Mouse (Mus musculus) stomach, embryonic 14.5 days (tissue): ENCODE data around the gene Hadh. TPM values are rescaled to one million over a fixed set of nuclear protein-coding genes. Genes with fewer than 3 reads are reported as not detected.
A peak's percentile ranks its signal among the peaks of the same experiment; 100 is the strongest.

Experiments
- ATAC-seq: fragments of 200-750 bp; cut with Nextera tagmentation; 2 replicates; pipeline ENCODE4 v1.8.0; 2017; ENCODE audit warnings: low read depth, moderate TSS enrichment; ENCODE audit not compliant: insufficient number of reproducible peaks, insufficient read depth, low FRiP score
- H3K27ac ChIP-seq: fragments of 300-500 bp; sonication (generic); 2 replicates; pipeline ENCODE4 v1.5.1; 2014; ENCODE audit warnings: mild to moderate bottlenecking, low read length, moderate library complexity, mixed read lengths
- H3K27me3 ChIP-seq: fragments of 300-500 bp; sonication (generic); 2 replicates; pipeline ENCODE4 v1.6.1; 2014; ENCODE audit warnings: low read length, control low read depth, mixed read lengths; ENCODE audit not compliant: control insufficient read depth, insufficient read depth
- H3K36me3 ChIP-seq: fragments of 300-500 bp; sonication (generic); 2 replicates; pipeline ENCODE4 v1.6.1; 2014; ENCODE audit warnings: mild to moderate bottlenecking, control low read depth, low read length, moderate library complexity, mixed read lengths; ENCODE audit not compliant: control insufficient read depth, insufficient read depth
- H3K4me1 ChIP-seq: fragments of 300-500 bp; sonication (generic); 2 replicates; pipeline ENCODE4 v1.6.1; 2014; ENCODE audit warnings: low read length, control low read depth, mixed read lengths; ENCODE audit not compliant: control insufficient read depth, insufficient read depth
- H3K4me2 ChIP-seq: fragments of 300-500 bp; sonication (generic); replicated peaks from 2 replicates; pipeline ENCODE4 v1.6.1; 2014; ENCODE audit warnings: low read depth, low read length, control low read depth
- H3K4me3 ChIP-seq: fragments of 300-500 bp; sonication (generic); 2 replicates; pipeline ENCODE4 v1.5.1; 2014; ENCODE audit warnings: low read depth, low read length, control low read depth
- H3K9ac ChIP-seq: fragments of 300-500 bp; sonication (generic); replicated peaks from 2 replicates; pipeline ENCODE4 v1.6.1; 2014; ENCODE audit warnings: low read depth, mild to moderate bottlenecking, control low read depth, low read length, moderate library complexity, mixed read lengths
- H3K9me3 ChIP-seq: fragments of 300-500 bp; sonication (generic); 2 replicates; pipeline ENCODE4 v1.6.1; 2016; ENCODE audit warnings: low read depth, low read length, control low read depth; ENCODE audit not compliant: control insufficient read depth
- WGBS: fragments of 180-500 bp; shearing (Covaris S2); extraction: QIAGEN DNeasy Blood & Tissue Kit; methylation state at CpG from one replicate; pipeline ENCODE4 v1.1.7; 2014; 5-methylcytosine and 5-hydroxymethylcytosine counted together
- polyA plus RNA-seq: library from polyadenylated mRNA; unstranded; fragments of >200 nt; fragmentation: Nextera tagmentation; extraction: Ambion mirVana; gene quantifications from 2 replicates; pipeline ENCODE4 v1.2.1, GENCODE M21; 2014

Hadh gene
- polyA plus RNA-seq, 1 experiment from 2014 or later: 139 TPM

DNA sequence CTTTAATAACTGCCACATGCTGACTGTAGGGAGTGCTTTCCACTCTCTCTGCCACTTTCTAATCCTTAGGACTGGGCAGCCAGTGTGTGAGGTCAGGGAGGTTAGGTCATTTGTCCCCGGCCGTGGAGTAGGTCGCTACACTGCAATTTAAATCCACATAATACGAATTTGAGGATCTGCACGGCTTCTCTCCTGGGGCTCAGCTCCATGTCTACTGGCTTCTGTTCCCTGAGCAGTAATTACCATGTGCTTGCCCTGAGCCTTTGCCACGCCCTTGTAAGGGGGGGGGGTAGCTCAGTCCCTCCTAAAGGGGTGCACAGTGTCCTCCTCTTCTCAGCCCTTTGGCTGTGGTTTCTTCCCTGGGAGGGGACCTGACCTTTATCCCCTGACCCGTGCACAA lies 69.6 kb downstream of the Hadh start:
- H3K27me3 ChIP-seq: no peaks in the 10 kb centered on the region
- H3K27ac ChIP-seq: no peak overlapping the region
- WGBS: 65% methylated on average over 7 of the region's 7 CpGs
- no peak overlapping the region for H3K9ac ChIP-seq
- no peak for ATAC-seq
- H3K4me3 ChIP-seq: no peak overlapping the region
- H3K36me3 ChIP-seq: no peaks in the 10 kb centered on the region
- no peaks in the 10 kb centered on the region for H3K9me3 ChIP-seq
- no peaks in the 10 kb centered on the region for H3K4me1 ChIP-seq
- H3K4me2 ChIP-seq: no peak overlapping the region

DNA sequence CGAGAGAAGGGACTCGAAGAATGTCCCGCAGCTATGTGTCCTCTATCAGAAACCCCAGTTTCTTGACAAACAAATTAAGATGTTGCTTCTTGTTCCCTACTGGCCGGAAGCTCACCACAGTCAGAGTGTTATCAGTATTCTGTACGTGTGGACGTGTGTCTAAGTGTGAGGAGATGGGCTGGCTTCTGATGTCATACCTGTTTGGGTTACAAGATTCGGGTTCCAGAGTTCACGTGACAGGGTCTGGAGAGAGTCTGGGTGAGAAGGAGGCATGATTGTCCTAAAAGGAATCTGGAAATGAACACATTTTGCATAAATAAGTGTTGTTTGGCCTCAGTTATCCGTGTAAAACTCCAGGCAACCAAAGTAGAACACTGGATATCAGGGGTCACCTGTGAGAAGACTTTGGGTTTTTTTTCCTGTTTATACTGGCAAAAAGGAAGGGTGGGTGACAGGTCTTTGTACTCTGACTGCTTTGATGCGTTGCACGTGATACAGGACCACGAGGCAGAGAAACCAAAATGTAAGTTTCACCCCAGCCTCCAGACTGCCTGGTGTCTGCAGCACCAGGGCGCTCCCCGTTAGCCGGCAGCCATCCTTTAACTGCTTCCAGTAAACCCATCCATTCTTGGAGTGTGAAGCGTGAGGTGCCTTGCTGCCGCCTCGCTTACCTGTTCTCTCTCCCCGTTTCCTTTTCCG lies 72.2 kb downstream of the Hadh start:
- Histone ChIP-seq H3K9me3 (no peaks in the 10 kb centered on the region), H3K4me1 (no peaks in the 10 kb centered on the region), H3K4me2 (no peak overlapping the region), H3K9ac (no peak overlapping the region), H3K27ac (no peak overlapping the region), H3K36me3 (no peaks in the 10 kb centered on the region), H3K27me3 (no peaks in the 10 kb centered on the region), H3K4me3 (no peak overlapping the region)
- WGBS: 76% methylated on average over 20 of the region's 20 CpGs
- no peak for ATAC-seq

DNA sequence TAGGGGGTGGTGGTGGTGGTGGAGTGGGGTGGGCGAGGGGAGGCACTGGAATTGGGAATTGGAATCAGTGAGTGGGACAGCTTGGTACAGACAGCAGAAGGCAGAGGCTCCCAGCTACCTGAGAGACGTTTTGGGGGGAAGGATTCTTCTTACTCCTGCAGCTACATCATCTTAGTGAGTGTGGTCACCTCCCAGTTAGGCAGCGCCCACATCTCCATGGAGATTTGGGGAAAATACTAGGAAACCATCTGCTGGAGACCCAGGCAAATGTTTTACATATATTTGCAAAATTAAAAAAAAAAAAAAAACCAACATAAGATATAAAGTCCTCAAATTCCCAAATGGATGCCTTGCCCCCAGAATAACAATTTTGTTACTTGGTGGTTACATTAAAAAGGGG lies 72.9 kb downstream of the Hadh start:
- Histone ChIP-seq H3K36me3 (no peaks in the 10 kb centered on the region), H3K9ac (no peak overlapping the region), H3K27ac (no peak overlapping the region), H3K9me3 (no peaks in the 10 kb centered on the region), H3K4me3 (no peak overlapping the region), H3K4me2 (no peak overlapping the region), H3K27me3 (no peaks in the 10 kb centered on the region), H3K4me1 (no peaks in the 10 kb centered on the region)
- no peak for ATAC-seq
- 81% methylated on average over 3 of the region's 3 CpGs for WGBS

- 80% methylated on average over 8 of the region's 8 CpGs for WGBS
- no peaks in the 10 kb centered on the region for H3K27me3 ChIP-seq
- no peak overlapping the region for H3K4me3 ChIP-seq
- H3K9ac ChIP-seq: no peak overlapping the region
- no peak for ATAC-seq
- no peaks in the 10 kb centered on the region for H3K4me1 ChIP-seq
- H3K4me2 ChIP-seq: no peak overlapping the region
- no peaks in the 10 kb centered on the region for H3K9me3 ChIP-seq
- H3K36me3 ChIP-seq: no peaks in the 10 kb centered on the region
- no peak overlapping the region for H3K27ac ChIP-seq
Measured at GRCm38 (mm10) chr3:131196507-131197019, 75.3 kb downstream of the Hadh start.

DNA sequence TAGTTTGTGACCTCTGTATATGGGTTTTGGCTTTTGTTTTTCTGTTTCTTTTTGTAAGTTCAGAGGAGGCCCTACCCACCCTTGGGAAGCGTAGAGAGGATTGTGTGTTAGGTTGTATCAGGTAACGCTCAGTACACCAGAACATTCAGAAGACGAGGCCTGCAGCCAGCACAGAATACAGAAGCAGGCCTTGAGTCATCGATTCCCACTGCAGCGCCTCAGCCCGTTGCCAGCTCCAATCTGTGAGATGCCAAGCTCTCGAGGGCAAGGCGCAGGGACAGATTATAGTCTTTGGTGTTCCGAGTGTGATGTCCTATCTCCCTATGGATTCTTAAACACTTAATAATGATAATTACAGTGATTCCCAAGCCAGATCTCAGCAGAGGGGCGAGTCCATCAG lies 75.9 kb downstream of the Hadh start:
- H3K4me2 ChIP-seq: no peak overlapping the region
- H3K4me3 ChIP-seq: no peak overlapping the region
- H3K4me1 ChIP-seq: no peaks in the 10 kb centered on the region
- 88% methylated on average over 10 of the region's 10 CpGs for WGBS
- no peak for ATAC-seq
- no peak overlapping the region for H3K9ac ChIP-seq
- no peak overlapping the region for H3K27ac ChIP-seq
- no peaks in the 10 kb centered on the region for H3K36me3 ChIP-seq
- no peaks in the 10 kb centered on the region for H3K9me3 ChIP-seq
- H3K27me3 ChIP-seq: no peaks in the 10 kb centered on the region

DNA sequence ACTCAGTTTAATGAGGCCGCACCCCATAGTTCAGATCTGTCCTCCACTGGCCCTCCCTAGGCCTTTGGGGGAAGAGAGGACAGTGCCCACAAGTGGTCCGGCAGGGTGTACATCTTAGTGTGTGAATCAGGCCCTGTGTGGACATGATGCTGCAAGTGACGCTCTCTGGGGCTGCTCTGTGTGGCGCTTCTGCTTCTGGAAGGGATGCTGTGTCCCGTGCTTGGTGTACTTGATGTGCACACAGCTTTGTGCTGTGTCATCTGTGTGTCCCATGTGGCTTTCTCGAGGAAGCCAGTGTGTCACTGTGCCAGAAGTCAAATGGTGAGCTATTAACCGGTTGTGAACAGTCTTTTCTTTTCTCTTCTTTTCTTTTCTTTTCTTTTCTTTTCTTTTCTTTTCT lies 80.4 kb downstream of the Hadh start:
- WGBS: 87% methylated on average over 7 of the region's 7 CpGs
- ATAC-seq: no peak
- no peak overlapping the region for H3K4me3 ChIP-seq
- no peaks in the 10 kb centered on the region for H3K36me3 ChIP-seq
- no peaks in the 10 kb centered on the region for H3K27me3 ChIP-seq
- H3K4me2 ChIP-seq: no peak overlapping the region
- H3K9me3 ChIP-seq: no peaks in the 10 kb centered on the region
- H3K9ac ChIP-seq: no peak overlapping the region
- H3K4me1 ChIP-seq: 0 out of 2 replicates have a peak, but pooled peaks cover 5% of the 10 kb centered on the region
- no peak overlapping the region for H3K27ac ChIP-seq

DNA sequence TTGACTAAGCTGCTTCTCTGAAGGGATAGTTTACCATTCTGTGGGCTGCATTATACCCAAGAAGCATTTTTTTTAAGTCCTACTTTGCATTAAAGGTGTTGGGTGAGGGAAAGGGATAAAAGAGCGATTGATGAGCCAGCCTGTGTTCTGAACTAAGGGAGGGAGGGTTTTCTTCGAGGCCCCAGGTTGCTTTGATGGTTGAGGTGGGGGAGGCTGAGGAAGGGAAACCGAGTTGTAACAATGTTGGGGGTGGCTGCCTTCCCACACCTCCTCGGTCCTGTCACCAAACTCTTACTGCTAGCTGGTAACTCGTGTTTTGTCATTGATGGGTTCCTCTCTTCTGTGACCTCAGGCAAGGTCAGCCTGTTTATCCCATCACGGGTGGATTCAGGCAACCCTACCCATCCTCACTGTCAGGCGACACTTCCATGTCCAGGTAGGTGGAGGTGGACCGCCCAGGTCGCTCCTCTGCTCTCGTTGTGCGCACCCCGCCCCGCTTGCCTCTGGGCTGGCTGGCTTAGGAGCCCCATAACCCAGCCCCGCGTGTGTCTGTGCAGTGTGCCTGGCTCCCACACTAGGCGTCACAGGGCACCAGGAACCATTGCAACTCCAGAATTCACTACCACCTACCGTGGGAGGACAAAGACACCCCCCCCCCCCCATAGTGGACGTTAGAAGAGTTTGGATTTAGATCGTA lies 81.1 kb downstream of the Hadh start:
- H3K9me3 ChIP-seq: no peaks in the 10 kb centered on the region
- WGBS: 75% methylated on average over 19 of the region's 19 CpGs
- ATAC-seq: peak; percentile 53; the same call in 1 of the 2 replicates

GRCm38 (mm10) chr3:131190239-131190638 lies 81.7 kb downstream of the Hadh start:
- Histone ChIP-seq H3K4me3 (no peak overlapping the region), H3K4me1 (0 out of 2 replicates have a peak, but pooled peaks cover 5% of the 10 kb centered on the region), H3K36me3 (no peaks in the 10 kb centered on the region), H3K9me3 (no peaks in the 10 kb centered on the region), H3K9ac (no peak overlapping the region), H3K27me3 (no peaks in the 10 kb centered on the region), H3K4me2 (peak overlapping the region; percentile 11; the same call in 1 of the 2 replicates), H3K27ac (no peak overlapping the region)
- ATAC-seq: no peak
- WGBS: 17% methylated on average over 11 of the region's 11 CpGs

More for the DNA sequence above, 81.1 kb downstream of the Hadh start:
- Histone ChIP-seq H3K4me3 (no peak overlapping the region), H3K4me1 (0 out of 2 replicates have a peak, but pooled peaks cover 5% of the 10 kb centered on the region), H3K9ac (no peak overlapping the region), H3K27me3 (no peaks in the 10 kb centered on the region), H3K36me3 (no peaks in the 10 kb centered on the region), H3K27ac (no peak overlapping the region), H3K4me2 (peak overlapping the region; percentile 11; the same call in 1 of the 2 replicates)
